Mouse (Mus musculus) ES-E14 (cell line): ENCODE results near the gene Gngt2.

ENCODE experiments used
- CHD2 ChIP-seq: IDR thresholded peaks from 2 replicates; pipeline ENCODE4 v1.6.1; 2014; ENCODE audit warnings: mild to moderate bottlenecking, low read depth, low read length, inconsistent platforms
- HCFC1 ChIP-seq: IDR thresholded peaks from 2 replicates; pipeline ENCODE4 v1.6.1; 2012; ENCODE audit warnings: low read length, inconsistent platforms, borderline replicate concordance; ENCODE audit not compliant: insufficient read depth
- MAFK ChIP-seq: IDR thresholded peaks from 2 replicates; pipeline ENCODE4 v1.6.1; 2014; ENCODE audit warnings: mild to moderate bottlenecking, low read depth, low read length, inconsistent platforms; ENCODE audit not compliant: insufficient read depth
- ZNF384 ChIP-seq: IDR thresholded peaks from 2 replicates; pipeline ENCODE4 v1.6.1; 2012; ENCODE audit warnings: low read depth, low read length, inconsistent platforms

DNA sequence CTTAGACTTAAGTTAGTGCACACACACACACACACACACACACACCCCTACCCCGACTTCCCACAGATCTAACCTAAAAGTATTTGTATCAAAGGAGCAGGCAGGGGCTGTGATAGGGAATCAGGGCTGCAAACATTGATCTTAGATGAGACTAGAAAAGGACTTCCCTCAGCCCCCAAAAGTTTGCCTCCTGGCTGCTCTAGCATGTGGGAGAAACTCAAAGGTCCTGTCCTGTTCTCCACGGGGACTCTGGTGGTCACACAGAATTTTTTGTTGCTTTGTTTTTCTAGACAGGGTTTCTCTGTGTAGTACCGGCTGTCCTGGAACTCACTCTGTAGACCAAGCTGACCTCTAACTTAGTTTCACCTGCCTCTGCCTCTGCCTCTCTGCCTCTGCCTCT, 11.4 kb upstream of the Gngt2 start:
- TF ChIP-seq HCFC1 (no peak), MAFK (no peak), ZNF384 (no peak), CHD2 (no peak)
